Mouse (Mus musculus) hindbrain, postnatal 0 days (tissue): ENCODE results near the gene Slc7a5. TPM values are rescaled to one million over a fixed set of nuclear protein-coding genes. Genes with fewer than 3 reads are reported as not detected.
A peak's percentile ranks its signal among the peaks of the same experiment; 100 is the strongest.

Source experiments
- ATAC-seq: fragments of 200-750 bp; cut with Nextera tagmentation; 2 replicates; pipeline ENCODE4 v1.8.0; 2017; ENCODE audit warnings: mild to moderate bottlenecking, moderate TSS enrichment, moderate library complexity
- DNase-seq: peaks from one replicate; pipeline ENCODE4 v3.0.0-alpha.2; 2015; ENCODE audit warnings: low spot score
- H3K27ac ChIP-seq: fragments of 300-500 bp; sonication (generic); 2 replicates; pipeline ENCODE4 v1.5.1; 2014; ENCODE audit warnings: mild to moderate bottlenecking
- H3K27me3 ChIP-seq: fragments of 300-500 bp; sonication (generic); 2 replicates; pipeline ENCODE4 v1.6.1; 2014; ENCODE audit warnings: low read length, mixed read lengths; ENCODE audit not compliant: insufficient read depth
- H3K36me3 ChIP-seq: fragments of 300-500 bp; sonication (generic); 2 replicates; pipeline ENCODE4 v1.6.1; 2014; ENCODE audit warnings: low read length, mixed read lengths; ENCODE audit not compliant: insufficient read depth
- H3K4me1 ChIP-seq: fragments of 300-500 bp; sonication (generic); 2 replicates; pipeline ENCODE4 v1.6.1; 2014; ENCODE audit warnings: antibody characterized with exemption, low read length, mixed read lengths; ENCODE audit not compliant: insufficient read depth
- H3K4me2 ChIP-seq: fragments of 300-500 bp; sonication (generic); 2 replicates; pipeline ENCODE4 v1.6.1; 2014; ENCODE audit warnings: low read depth, mild to moderate bottlenecking, low read length, moderate library complexity, mixed read lengths
- H3K4me3 ChIP-seq: fragments of 300-500 bp; sonication (generic); 2 replicates; pipeline ENCODE4 v1.5.1; 2014; ENCODE audit warnings: low read length
- H3K9ac ChIP-seq: fragments of 300-500 bp; sonication (generic); replicated peaks from 2 replicates; pipeline ENCODE4 v1.6.1; 2014; ENCODE audit warnings: mild to moderate bottlenecking, low read length, moderate library complexity, mixed read lengths
- H3K9me3 ChIP-seq: fragments of 300-500 bp; sonication (generic); 2 replicates; pipeline ENCODE4 v1.6.1; 2016; ENCODE audit warnings: low read length, mixed read lengths
- CTCF ChIP-seq: IDR thresholded peaks from 2 replicates; pipeline ENCODE4 v1.5.1; 2016; ENCODE audit warnings: antibody characterized with exemption, control low read depth, low read depth
- WGBS: fragments of 180-500 bp; shearing (Covaris S2); extraction: QIAGEN DNeasy Blood & Tissue Kit; methylation state at CpG from one replicate; pipeline ENCODE4 v1.1.7; 2014; 5-methylcytosine and 5-hydroxymethylcytosine counted together
- polyA plus RNA-seq: library from polyadenylated mRNA; unstranded; fragments of >200 nt; fragmentation: Nextera tagmentation; extraction: Ambion mirVana; gene quantifications from 2 replicates; pipeline ENCODE4 v1.2.1, GENCODE M21; 2015
- total RNA-seq: library from RNA; depleted of rRNA; stranded (reverse); fragments of >200 nt; gene quantifications from 2 replicates; pipeline ENCODE4 v1.2.3, GENCODE M21; 2014

Slc7a5 gene
- total and polyA plus RNA-seq, 2 experiments from 2014 or later: 72.1 to 148 TPM

- Histone ChIP-seq H3K27ac (no peak overlapping the region), H3K4me2 (no peak overlapping the region), H3K27me3 (no peaks in the 10 kb centered on the region), H3K9ac (no peak overlapping the region), H3K4me3 (no peak overlapping the region), H3K9me3 (no peaks in the 10 kb centered on the region), H3K4me1 (peaks cover 3% of the 10 kb centered on the region; the same call in 1 of the 2 replicates), H3K36me3 (peaks cover 73% of the 10 kb centered on the region)
- 48% methylated on average over 6 of the region's 6 CpGs for WGBS
- TF ChIP-seq CTCF: no peak
- DNase-seq (peak; percentile 59), ATAC-seq (no peak)
Observed at GRCm38 (mm10) chr8:121885433-121885832, 22.1 kb downstream of the Slc7a5 start.

- Histone ChIP-seq H3K9me3 (no peaks in the 10 kb centered on the region), H3K4me2 (no peak overlapping the region), H3K9ac (no peak overlapping the region), H3K4me1 (peaks cover 3% of the 10 kb centered on the region; the same call in 1 of the 2 replicates), H3K27ac (peak overlapping the region; percentile 60; the same call in 1 of the 2 replicates), H3K36me3 (peaks cover 75% of the 10 kb centered on the region), H3K27me3 (no peaks in the 10 kb centered on the region), H3K4me3 (no peak overlapping the region)
- no peak; the same call in 1 of the 2 replicates for TF ChIP-seq CTCF
- no peak for DNase-seq
- no peak for ATAC-seq
- WGBS: 87% methylated on average over 9 of the region's 9 CpGs
Observed at GRCm38 (mm10) chr8:121885001-121885400, 22.5 kb downstream of the Slc7a5 start.

- Histone ChIP-seq H3K4me1 (0 out of 2 replicates have a peak, but pooled peaks cover 3% of the 10 kb centered on the region), H3K4me3 (no peak overlapping the region), H3K9ac (no peak overlapping the region), H3K27ac (peak overlapping the region; percentile 60; the same call in 1 of the 2 replicates), H3K9me3 (no peaks in the 10 kb centered on the region), H3K27me3 (no peaks in the 10 kb centered on the region), H3K4me2 (no peak overlapping the region), H3K36me3 (peaks cover 75% of the 10 kb centered on the region)
- no peak for TF ChIP-seq CTCF
- ATAC-seq: peak; percentile 83
- WGBS: 50% methylated on average over 3 of the region's 3 CpGs
- DNase-seq: peak; percentile 65
Observed at GRCm38 (mm10) chr8:121884181-121884580, 23.3 kb downstream of the Slc7a5 start.

- H3K4me3 ChIP-seq: no peak overlapping the region
- no peak overlapping the region for H3K27ac ChIP-seq
- ATAC-seq: no peak
- H3K4me1 ChIP-seq: 0 out of 2 replicates have a peak, but pooled peaks cover 3% of the 10 kb centered on the region
- no peaks in the 10 kb centered on the region for H3K9me3 ChIP-seq
- WGBS: 84% methylated on average over 5 of the region's 5 CpGs
- peaks cover 62% of the 10 kb centered on the region for H3K36me3 ChIP-seq
- no peak overlapping the region for H3K9ac ChIP-seq
- DNase-seq: no peak
- no peak overlapping the region for H3K4me2 ChIP-seq
- TF ChIP-seq CTCF: no peak
- H3K27me3 ChIP-seq: no peaks in the 10 kb centered on the region
Observed at GRCm38 (mm10) chr8:121881921-121882320, 25.6 kb downstream of the Slc7a5 start.

GRCm38 (mm10) chr8:121880818-121881217 is 26.7 kb downstream of the Slc7a5 start:
- Histone ChIP-seq H3K9me3 (no peaks in the 10 kb centered on the region), H3K27ac (no peak overlapping the region), H3K4me1 (0 out of 2 replicates have a peak, but pooled peaks cover 3% of the 10 kb centered on the region), H3K36me3 (peaks cover 53% of the 10 kb centered on the region), H3K4me2 (no peak overlapping the region), H3K4me3 (no peak overlapping the region), H3K9ac (no peak overlapping the region), H3K27me3 (no peaks in the 10 kb centered on the region)
- no peak for TF ChIP-seq CTCF
- DNase-seq (no peak), ATAC-seq (no peak)
- WGBS: 33% methylated on average over 1 of the region's 1 CpGs

GRCm38 (mm10) chr8:121879712-121880111 is 27.8 kb downstream of the Slc7a5 start:
- H3K36me3 ChIP-seq: peaks cover 43% of the 10 kb centered on the region
- no peak overlapping the region for H3K4me2 ChIP-seq
- H3K27me3 ChIP-seq: no peaks in the 10 kb centered on the region
- no peak overlapping the region for H3K27ac ChIP-seq
- DNase-seq (no peak), ATAC-seq (no peak)
- H3K4me3 ChIP-seq: no peak overlapping the region
- no peak overlapping the region for H3K9ac ChIP-seq
- no peaks in the 10 kb centered on the region for H3K9me3 ChIP-seq
- WGBS: 89% methylated on average over 3 of the region's 3 CpGs
- 0 out of 2 replicates have a peak, but pooled peaks cover 3% of the 10 kb centered on the region for H3K4me1 ChIP-seq
- TF ChIP-seq CTCF: no peak

- Histone ChIP-seq H3K9ac (no peak overlapping the region), H3K4me1 (no peaks in the 10 kb centered on the region), H3K36me3 (peaks cover 27% of the 10 kb centered on the region), H3K27ac (no peak overlapping the region), H3K4me3 (no peak overlapping the region), H3K27me3 (no peaks in the 10 kb centered on the region), H3K4me2 (no peak overlapping the region), H3K9me3 (no peaks in the 10 kb centered on the region)
- no peak for TF ChIP-seq CTCF
- DNase-seq (no peak), ATAC-seq (no peak)
- 86% methylated on average over 7 of the region's 7 CpGs for WGBS
Observed at GRCm38 (mm10) chr8:121877828-121878480, 29.5 kb downstream of the Slc7a5 start.
